Mouse (Mus musculus): ENCODE data around the gene Otulin. TPM values are rescaled to one million over a fixed set of nuclear protein-coding genes. Genes with fewer than 3 reads are reported as not detected.

Gene Otulin
- polyA plus RNA-seq, 1 experiment, result 53.1 TPM

DNA sequence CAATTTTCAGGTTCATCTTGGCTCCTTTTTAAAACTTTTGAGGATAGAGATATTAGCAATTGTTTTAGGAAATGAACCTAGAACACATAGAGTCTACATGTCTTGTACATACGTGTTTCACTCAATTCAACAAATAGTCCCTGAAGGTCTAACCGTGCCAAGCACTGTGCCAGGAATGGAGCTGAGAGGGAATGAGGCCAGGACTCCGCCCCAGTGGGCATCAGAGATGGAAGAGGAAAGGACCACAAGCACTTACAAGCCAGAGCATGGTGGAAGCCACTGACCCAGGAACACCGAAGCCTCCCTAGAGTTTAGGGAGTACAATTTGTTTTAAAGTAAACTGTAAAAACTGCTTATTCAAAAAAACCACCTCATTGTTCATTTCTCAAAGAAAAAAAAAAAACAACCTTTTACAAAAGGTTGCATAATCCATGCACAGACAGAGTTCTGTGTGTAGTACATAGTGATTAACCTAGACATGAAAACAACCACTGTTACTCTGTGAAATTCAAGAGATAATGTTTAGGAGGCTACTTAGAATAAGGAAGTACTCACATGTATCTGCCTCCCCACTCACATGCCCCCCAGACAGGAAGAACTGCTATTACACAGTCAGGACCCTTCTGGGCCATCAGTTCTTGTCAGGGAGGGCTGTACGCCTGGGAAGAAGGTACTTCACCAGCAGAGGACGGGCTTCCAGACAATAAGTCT lies 9.9 kb downstream of the Otulin start:
- WGBS, result 79% methylated on average over 6 of the region's 6 CpGs
- Histone ChIP-seq H3K4me1 (ENCODE audit: control insufficient read depth, insufficient read depth, insufficient read length) (peaks cover 19% of the 10 kb centered on the region; the same call in 1 of the 2 replicates), H3K27me3 (ENCODE audit: control insufficient read depth, insufficient read depth, low read length) (no peaks in the 10 kb centered on the region), H3K27ac (ENCODE audit: insufficient read depth, low read length) (no peak overlapping the region), H3K4me3 (ENCODE audit: extremely low read depth, insufficient read depth, insufficient read length) (no peak overlapping the region), H3K36me3 (ENCODE audit: control insufficient read depth, insufficient read depth, low read length) (peaks cover 38% of the 10 kb centered on the region)
- no peak for DNase-seq (ENCODE audit: low read depth in 1 of 2, low spot score in 2 of 2)
- TF ChIP-seq POLR2A (IDR thresholded peaks at IDR 0.05; ENCODE audit: low read depth, low read length), result no peak
- no peak for TF ChIP-seq CTCF (IDR thresholded peaks at IDR 0.05; ENCODE audit: extremely low read depth, insufficient read depth, insufficient read length, insufficient replicate concordance)

DNA sequence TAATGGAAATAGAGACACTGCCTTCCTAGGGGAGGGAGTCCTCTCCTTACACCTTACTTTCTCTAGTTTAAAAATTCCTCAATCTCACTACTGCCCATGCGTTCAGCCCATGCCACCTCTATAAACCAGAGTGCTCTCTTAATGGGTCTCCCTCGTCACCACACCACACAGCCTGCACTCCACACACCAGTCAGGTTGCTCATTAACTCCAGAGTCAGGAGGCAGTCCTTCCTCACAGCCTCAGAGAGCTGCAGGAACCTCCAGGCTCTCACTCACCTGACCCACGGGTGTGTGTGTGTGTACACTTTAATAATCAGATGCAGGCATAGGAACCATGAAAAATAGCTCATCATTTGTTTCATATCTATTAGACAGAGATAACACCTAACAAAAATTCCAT lies 10.8 kb downstream of the Otulin start:
- no peak for TF ChIP-seq CTCF (IDR thresholded peaks at IDR 0.05; ENCODE audit: extremely low read depth, insufficient read depth, insufficient read length, insufficient replicate concordance)
- TF ChIP-seq POLR2A (IDR thresholded peaks at IDR 0.05; ENCODE audit: low read depth, low read length), result no peak
- Histone ChIP-seq H3K27me3 (ENCODE audit: control insufficient read depth, insufficient read depth, low read length) (no peaks in the 10 kb centered on the region), H3K4me3 (ENCODE audit: extremely low read depth, insufficient read depth, insufficient read length) (no peak overlapping the region), H3K4me1 (ENCODE audit: control insufficient read depth, insufficient read depth, insufficient read length) (peaks cover 18% of the 10 kb centered on the region; the same call in 1 of the 2 replicates), H3K36me3 (ENCODE audit: control insufficient read depth, insufficient read depth, low read length) (peaks cover 43% of the 10 kb centered on the region), H3K27ac (ENCODE audit: insufficient read depth, low read length) (no peak overlapping the region)
- 83% methylated on average over 3 of the region's 3 CpGs for WGBS
- no peak for DNase-seq (ENCODE audit: low read depth in 1 of 2, low spot score in 2 of 2)

DNA sequence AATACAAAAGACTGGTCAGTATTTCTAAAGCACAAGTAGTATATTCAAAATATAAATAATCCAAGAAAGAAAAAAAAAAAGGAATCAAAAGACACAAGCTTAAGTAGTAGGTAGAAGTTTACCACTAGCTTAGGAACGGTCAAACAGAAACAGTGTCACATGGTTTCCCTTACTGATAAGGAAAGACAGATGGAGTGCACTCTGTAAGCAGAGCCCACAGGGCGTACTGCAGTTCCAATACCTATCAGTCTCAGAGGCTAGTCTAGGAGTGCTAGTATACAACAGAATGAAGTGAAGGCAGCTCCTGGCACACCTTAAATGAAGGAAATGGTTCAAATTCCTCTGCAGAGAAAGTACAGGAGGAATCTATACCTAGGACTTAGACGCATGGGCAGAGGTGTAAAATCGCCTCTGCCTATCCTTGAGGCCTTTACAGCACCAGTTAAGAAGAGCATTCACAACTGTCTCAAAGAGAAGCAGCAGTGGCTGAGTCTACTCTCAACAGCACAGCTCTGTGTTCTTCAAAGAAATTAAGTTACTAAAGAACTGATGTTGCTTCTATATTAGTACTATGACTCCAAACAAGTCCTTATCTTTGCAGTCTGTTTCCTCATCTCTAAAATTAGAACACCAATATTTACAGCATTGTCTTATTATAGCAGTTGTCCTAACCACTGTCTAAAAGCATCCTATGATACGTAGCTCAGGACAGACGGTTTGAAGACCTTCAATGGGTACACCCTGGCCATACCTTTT lies 11.5 kb downstream of the Otulin start:
- no peak overlapping the region for H3K27ac ChIP-seq (ENCODE audit: insufficient read depth, low read length)

GRCm38 (mm10) chr15:27617227-27617626 lies 13.3 kb downstream of the Otulin start:
- no peak for TF ChIP-seq CTCF (IDR thresholded peaks at IDR 0.05; ENCODE audit: extremely low read depth, insufficient read depth, insufficient read length, insufficient replicate concordance)
- TF ChIP-seq POLR2A (IDR thresholded peaks at IDR 0.05; ENCODE audit: low read depth, low read length), result no peak
- H3K4me3 ChIP-seq (ENCODE audit: extremely low read depth, insufficient read depth, insufficient read length), result no peak overlapping the region
- no peaks in the 10 kb centered on the region for H3K27me3 ChIP-seq (ENCODE audit: control insufficient read depth, insufficient read depth, low read length)
- no peak for DNase-seq (ENCODE audit: low read depth in 1 of 2, low spot score in 2 of 2)
- WGBS, result 85% methylated on average over 3 of the region's 3 CpGs
- no peak overlapping the region for H3K27ac ChIP-seq (ENCODE audit: insufficient read depth, low read length)
- H3K36me3 ChIP-seq (ENCODE audit: control insufficient read depth, insufficient read depth, low read length), result peaks cover 47% of the 10 kb centered on the region
- peaks cover 9% of the 10 kb centered on the region; the same call in 1 of the 2 replicates for H3K4me1 ChIP-seq (ENCODE audit: control insufficient read depth, insufficient read depth, insufficient read length)

More for the DNA sequence above, 11.5 kb downstream of the Otulin start:
- no peak overlapping the region for H3K4me3 ChIP-seq (ENCODE audit: extremely low read depth, insufficient read depth, insufficient read length)
- 77% methylated on average over 6 of the region's 6 CpGs for WGBS
- H3K36me3 ChIP-seq (ENCODE audit: control insufficient read depth, insufficient read depth, low read length), result peaks cover 50% of the 10 kb centered on the region
- no peak for DNase-seq (ENCODE audit: low read depth in 1 of 2, low spot score in 2 of 2)
- H3K27me3 ChIP-seq (ENCODE audit: control insufficient read depth, insufficient read depth, low read length), result no peaks in the 10 kb centered on the region
- TF ChIP-seq POLR2A (IDR thresholded peaks at IDR 0.05; ENCODE audit: low read depth, low read length), result no peak
- TF ChIP-seq CTCF (IDR thresholded peaks at IDR 0.05; ENCODE audit: extremely low read depth, insufficient read depth, insufficient read length, insufficient replicate concordance), result no peak
- H3K4me1 ChIP-seq (ENCODE audit: control insufficient read depth, insufficient read depth, insufficient read length), result peaks cover 11% of the 10 kb centered on the region; the same call in 1 of the 2 replicates

- H3K27me3 ChIP-seq (ENCODE audit: control insufficient read depth, insufficient read depth, low read length), result no peaks in the 10 kb centered on the region
- no peak overlapping the region; the same call in 1 of the 2 replicates for H3K27ac ChIP-seq (ENCODE audit: insufficient read depth, low read length)
- H3K4me1 ChIP-seq (ENCODE audit: control insufficient read depth, insufficient read depth, insufficient read length), result peaks cover 7% of the 10 kb centered on the region; the same call in 1 of the 2 replicates
- no peak for TF ChIP-seq POLR2A (IDR thresholded peaks at IDR 0.05; ENCODE audit: low read depth, low read length)
- TF ChIP-seq CTCF (IDR thresholded peaks at IDR 0.05; ENCODE audit: extremely low read depth, insufficient read depth, insufficient read length, insufficient replicate concordance), result no peak
- DNase-seq (ENCODE audit: low read depth in 1 of 2, low spot score in 2 of 2), result no peak
- peaks cover 43% of the 10 kb centered on the region for H3K36me3 ChIP-seq (ENCODE audit: control insufficient read depth, insufficient read depth, low read length)
- WGBS, result 67% methylated on average over 4 of the region's 4 CpGs
- no peak overlapping the region for H3K4me3 ChIP-seq (ENCODE audit: extremely low read depth, insufficient read depth, insufficient read length)
Measured at GRCm38 (mm10) chr15:27616159-27616558, 14.3 kb downstream of the Otulin start.

DNA sequence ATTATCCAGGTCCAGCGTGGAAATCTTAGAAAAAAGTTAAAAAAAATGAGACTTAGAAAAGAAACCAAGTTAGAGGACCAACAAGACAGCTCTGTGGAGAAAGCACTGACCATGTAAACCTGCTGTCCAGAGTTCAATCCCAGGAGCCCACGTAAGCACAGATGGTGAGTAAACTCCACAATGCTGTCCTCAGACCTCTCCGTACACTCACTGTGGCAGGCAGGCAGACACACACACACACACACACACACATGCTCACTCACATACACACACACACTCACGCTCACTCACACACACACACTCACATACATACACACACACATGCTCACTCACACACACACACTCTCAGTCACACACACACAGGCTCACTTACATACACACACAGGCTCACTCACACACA lies 17.2 kb downstream of the Otulin start:
- H3K4me1 ChIP-seq (ENCODE audit: control insufficient read depth, insufficient read depth, insufficient read length), result peaks cover 4% of the 10 kb centered on the region; the same call in 1 of the 2 replicates
- H3K27me3 ChIP-seq (ENCODE audit: control insufficient read depth, insufficient read depth, low read length), result no peaks in the 10 kb centered on the region
- no peak overlapping the region for H3K27ac ChIP-seq (ENCODE audit: insufficient read depth, low read length)
- DNase-seq (ENCODE audit: low read depth in 1 of 2, low spot score in 2 of 2), result no peak
- peaks cover 38% of the 10 kb centered on the region for H3K36me3 ChIP-seq (ENCODE audit: control insufficient read depth, insufficient read depth, low read length)
- no peak overlapping the region for H3K4me3 ChIP-seq (ENCODE audit: extremely low read depth, insufficient read depth, insufficient read length)
- TF ChIP-seq POLR2A (IDR thresholded peaks at IDR 0.05; ENCODE audit: low read depth, low read length), result no peak
- TF ChIP-seq CTCF (IDR thresholded peaks at IDR 0.05; ENCODE audit: extremely low read depth, insufficient read depth, insufficient read length, insufficient replicate concordance), result no peak
- WGBS, result 96% methylated on average over 4 of the region's 4 CpGs
